Mouse (Mus musculus): Measurements from ENCODE around the gene Krt17.

Krt17 gene

DNA sequence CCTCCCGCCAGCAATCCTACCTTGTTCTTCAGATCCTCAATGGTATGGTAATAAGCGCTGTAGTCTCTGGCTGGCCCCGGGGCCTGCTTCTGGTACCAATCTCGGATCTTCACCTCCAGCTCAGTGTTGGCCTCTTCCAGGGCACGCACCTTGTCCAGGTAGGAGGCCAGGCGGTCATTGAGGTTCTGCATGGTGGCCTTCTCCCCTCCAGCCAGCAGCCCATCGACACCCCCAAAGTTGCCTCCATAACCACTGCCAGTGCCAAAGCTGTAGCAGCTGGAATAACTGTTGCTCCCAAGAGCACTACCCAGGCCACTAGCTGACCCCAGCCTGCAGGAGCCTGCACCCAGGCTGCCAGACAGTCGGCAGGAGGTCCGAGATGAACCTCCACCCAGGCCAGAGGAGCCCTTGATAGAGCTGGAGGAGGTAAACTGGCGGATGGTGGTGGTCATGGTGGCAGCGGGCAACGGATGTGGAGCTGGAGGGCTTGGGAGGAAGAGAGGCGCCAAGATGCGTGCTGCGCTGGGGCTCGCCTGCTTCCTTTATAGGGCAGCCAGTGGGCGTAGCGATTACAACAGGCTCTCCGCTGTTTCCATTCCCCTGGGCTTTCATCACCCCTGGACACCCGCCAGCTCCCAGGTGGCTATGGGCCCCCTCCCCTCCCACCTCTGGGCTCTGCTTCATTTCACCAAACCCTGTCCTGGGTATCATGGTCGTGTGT lies at the start of gene Krt17:
Gene Krt17 (minus strand): TSS at position 516 of the 721 bp plus-strand sequence.
- ChIA-PET POLR2A (interaction anchor here (0.6 to 11.3 kb wide), 19 partner anchors 10 to 360 kb away, joined by 3 to 262 read pairs (median 6); partner anchors contain the start of genes Eif1 (in 3 of the 4) and Krt42 (in 1 of the 4)), CTCF (interaction anchor here (0.6 to 7.3 kb wide), 14 partner anchors 9 to 1075 kb away, joined by 3 to 69 read pairs (median 4); no protein-coding TSS in a partner anchor)

DNA sequence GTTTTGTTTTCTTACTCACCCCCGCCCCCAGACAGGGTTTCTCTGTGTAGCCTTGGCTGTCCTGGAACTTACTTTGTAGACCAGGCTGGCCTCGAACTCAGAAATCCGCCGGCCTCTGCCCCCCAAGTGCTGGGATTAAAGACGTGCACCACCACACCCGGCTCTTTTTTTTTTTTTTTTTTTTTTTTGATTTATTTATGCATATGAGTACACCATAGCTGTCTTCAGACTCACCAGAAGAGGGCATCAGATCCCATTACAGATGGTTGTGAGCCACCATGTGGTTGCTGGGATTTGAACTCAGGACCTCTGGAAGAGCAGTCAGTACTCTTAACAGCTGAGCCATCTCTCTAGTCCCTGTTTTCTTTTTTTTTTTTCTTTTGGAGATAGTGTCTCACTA lies 47.8 kb upstream of the Krt17 start:
- POLR2A ChIA-PET: interaction anchor here (0.6 to 9.4 kb wide), 23 partner anchors 9 to 251 kb away, joined by 3 to 190 read pairs (median 4); partner anchors contain the start of genes Eif1 (in 4 of the 4), Hap1 (in 1 of the 4) and Jup (in 1 of the 4)

DNA sequence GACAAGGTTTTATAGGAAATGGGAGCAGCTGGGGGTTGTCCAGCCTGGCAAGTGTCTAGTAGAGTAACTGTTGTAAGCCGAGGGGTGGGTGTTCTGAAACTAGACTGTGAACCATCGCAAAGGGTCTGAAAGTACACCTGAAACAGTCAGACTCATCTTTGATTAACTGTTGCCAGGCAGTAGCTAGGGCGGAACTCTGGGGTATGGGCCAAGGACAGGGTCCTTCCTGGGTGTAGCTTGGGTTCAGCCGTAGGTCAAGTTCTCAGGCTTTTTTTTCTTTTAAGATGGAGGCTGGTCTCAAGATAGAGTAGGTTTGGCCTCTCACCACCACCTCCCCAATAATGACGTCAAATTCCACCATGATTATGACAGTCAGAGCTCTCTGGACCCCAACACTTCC lies 47.1 kb upstream of the Krt17 start:
- CTCF ChIA-PET: interaction anchor here (0.6 to 5.5 kb wide), 14 partner anchors 10 to 139 kb away, joined by 3 to 25 read pairs (median 4); partner anchors contain the start of gene Eif1 (in 1 of the 4)
- POLR2A ChIA-PET: interaction anchor here (0.6 to 9.4 kb wide), 33 partner anchors 8 to 252 kb away, joined by 3 to 190 read pairs (median 5); partner anchors contain the start of genes Eif1 (in 4 of the 4), Acly (in 1 of the 4), Hap1 (in 1 of the 4) and Jup (in 1 of the 4)

More for the DNA sequence above, 47.8 kb upstream of the Krt17 start:
- CTCF ChIA-PET: interaction anchor here (0.6 to 2.5 kb wide), 13 partner anchors 11 to 140 kb away, joined by 3 to 10 read pairs (median 5); partner anchors contain the start of gene Eif1 (in 1 of the 4)

DNA sequence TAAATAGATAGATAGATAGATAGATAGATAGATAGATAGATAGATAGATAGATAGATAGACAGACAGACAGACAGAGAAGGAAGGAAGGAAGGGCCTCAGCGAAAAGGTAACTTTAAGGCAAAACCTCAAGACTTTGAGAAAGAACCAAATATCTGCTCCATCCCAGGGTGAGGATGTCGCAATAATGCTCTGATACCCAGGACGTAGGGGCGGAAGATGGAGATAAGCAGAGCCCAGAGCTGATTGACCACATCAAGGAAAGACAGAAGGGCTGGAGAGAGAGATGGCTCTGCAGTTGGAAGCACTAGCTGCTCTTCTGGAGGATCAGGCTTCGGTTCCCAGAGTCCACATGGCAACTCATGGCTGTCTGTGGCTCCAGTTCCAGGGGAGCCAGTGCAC lies 40.5 kb upstream of the Krt17 start:
- POLR2A ChIA-PET: interaction anchor here in 3 of 4 experiments (0.6 to 9.4 kb wide), 4 partner anchors 20 to 150 kb away, joined by 3 to 190 read pairs (median 26); partner anchors contain the start of gene Eif1 (in 2 of the 3)
- CTCF ChIA-PET: interaction anchor here in 3 of 4 experiments (0.7 to 12.1 kb wide), 3 partner anchors 11 to 18 kb away, joined by 4 to 317 read pairs (median 254); no protein-coding TSS in a partner anchor

DNA sequence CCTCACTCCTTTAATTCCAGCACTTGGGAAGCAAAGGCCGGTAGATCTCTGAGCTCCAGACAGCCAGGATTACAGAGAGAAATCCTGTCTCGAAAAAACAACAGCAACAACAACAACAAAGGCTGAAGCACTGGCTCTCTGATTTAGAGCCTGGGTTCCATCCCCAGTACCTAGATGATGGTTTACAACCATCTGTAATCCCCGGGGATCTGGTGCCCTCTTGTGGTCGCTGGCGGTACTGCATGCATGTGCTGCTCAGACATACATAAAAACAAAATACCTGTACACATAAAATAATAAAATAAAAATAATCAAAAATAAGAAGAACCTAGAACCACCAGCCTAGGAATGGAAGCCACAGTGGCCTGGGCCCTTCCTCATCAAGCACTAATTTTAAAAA lies 39.5 kb upstream of the Krt17 start:
- ChIA-PET CTCF (interaction anchor here (0.6 to 12.1 kb wide), 12 partner anchors 11 to 1038 kb away, joined by 3 to 317 read pairs (median 3); partner anchors contain the start of gene Eif1 (in 1 of the 4)), POLR2A (interaction anchor here in 3 of 4 experiments (0.6 to 13.0 kb wide), 5 partner anchors 19 to 21 kb away, joined by 3 to 219 read pairs (median 48); partner anchors contain the start of gene Eif1 (in 3 of the 3))

DNA sequence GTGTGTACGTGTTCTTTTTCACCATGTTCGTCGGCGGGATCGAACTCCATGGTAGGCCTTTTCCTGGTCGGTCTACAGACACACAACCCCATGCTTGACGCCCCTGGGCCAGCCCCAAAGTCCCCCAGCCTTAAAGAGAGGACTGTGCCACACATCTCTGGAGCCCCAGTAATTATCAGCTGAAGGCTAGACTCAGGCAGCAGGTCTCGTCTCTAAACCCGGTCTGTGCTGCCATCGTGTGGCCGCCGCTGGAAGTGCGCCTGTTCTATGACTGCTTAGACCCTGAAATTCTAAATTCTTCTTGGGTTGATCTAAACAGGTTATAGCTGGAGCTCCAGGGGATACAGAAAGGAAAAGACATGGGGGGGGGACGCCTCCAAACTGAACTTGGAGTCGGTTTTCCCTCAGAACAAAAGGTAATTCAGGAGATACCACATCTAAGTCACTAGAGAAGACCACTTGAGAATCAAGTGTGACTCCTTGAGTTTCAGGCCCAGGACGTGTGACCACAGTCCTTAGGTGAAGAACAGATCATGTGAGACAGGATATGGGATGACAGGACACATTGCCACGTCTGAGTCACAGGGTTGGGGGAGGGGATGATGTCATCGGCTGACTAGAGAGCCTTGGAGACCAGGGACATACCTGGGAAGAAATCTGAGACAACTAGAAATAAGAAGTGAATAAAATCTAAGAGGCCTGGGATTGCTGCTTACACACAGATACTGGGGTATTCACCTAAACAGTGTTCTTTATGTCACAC lies 37.6 kb upstream of the Krt17 start:
- POLR2A ChIA-PET: interaction anchor here (0.5 to 13.0 kb wide), 26 partner anchors 9 to 1309 kb away, joined by 3 to 219 read pairs (median 4); partner anchors contain the start of gene Eif1 (in 3 of the 4)
- CTCF ChIA-PET: interaction anchor here (0.5 to 12.1 kb wide), 96 partner anchors 8 to 1691 kb away, joined by 3 to 317 read pairs (median 4); partner anchors contain the start of genes Eif1 (in 3 of the 4), Krt19 (in 1 of the 4) and Krtap16-1 (in 1 of the 4)

DNA sequence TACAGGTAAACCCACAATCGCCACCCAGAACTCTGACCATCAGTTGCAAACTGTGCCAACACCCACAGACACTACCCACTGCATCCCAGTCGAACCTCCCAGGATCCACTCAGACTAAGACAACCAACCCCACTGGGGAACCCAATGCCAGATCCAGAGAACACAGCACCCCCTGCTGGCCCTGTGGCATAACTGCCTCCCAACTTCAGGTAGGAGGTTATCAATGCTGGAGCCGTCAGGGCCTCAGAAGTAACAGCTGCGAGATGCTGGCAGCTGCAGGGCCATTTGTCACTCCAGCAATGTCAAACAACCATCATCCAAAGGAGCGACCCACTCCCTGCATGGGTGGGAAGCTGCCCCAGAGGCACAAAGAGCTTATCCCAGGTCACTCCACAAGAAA lies 37.0 kb upstream of the Krt17 start:
- ChIA-PET POLR2A (interaction anchor here (0.6 to 13.0 kb wide), 23 partner anchors 9 to 1002 kb away, joined by 3 to 219 read pairs (median 4); partner anchors contain the start of gene Eif1 (in 2 of the 4)), CTCF (interaction anchor here (0.6 to 12.1 kb wide), 91 partner anchors 9 to 1691 kb away, joined by 3 to 317 read pairs (median 4); partner anchors contain the start of genes Eif1 (in 3 of the 4), Krt19 (in 1 of the 4) and Krtap16-1 (in 1 of the 4))

DNA sequence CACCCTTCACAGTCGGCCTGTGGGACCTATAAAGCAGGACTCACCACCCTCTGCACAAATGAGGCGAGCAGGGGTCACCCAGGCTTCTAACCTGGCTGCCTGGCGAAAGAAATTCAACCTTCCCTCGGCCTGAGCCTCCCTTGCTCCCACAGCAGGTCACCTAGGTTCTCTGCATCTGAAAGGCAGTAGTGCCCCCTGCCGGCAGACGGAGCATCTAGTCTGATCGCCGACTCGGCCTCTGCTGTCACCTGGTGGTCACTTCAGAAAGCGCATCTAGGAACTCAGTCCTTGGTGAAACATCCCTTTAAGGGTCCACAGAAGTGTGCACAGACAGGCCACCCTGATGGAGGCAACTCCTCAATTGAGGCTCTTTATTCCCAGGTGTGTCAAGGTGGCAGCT lies 34.5 kb upstream of the Krt17 start:
- CTCF ChIA-PET: interaction anchor here (0.7 to 12.1 kb wide), 16 partner anchors 10 to 753 kb away, joined by 3 to 317 read pairs (median 6); no protein-coding TSS in a partner anchor

DNA sequence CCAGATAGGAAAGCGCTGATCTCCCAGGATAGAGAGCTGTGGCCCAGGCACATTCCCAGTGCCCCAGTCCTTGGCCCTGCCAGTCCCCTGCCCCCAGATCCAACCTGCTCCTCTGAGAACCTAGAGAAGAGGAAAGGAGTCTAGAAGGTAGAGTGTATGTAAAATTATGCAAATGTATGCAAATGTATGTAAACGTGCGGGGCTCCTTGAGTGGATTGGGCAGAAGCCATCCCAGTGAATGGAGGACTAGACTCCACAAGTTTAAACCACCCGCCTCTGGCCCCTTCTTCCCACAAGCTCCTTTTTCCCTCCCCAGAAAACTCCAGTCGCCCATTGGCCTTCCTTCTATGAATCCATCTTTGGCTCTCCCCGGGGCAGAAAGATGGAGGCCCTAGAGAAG lies 32.1 kb upstream of the Krt17 start:
- POLR2A ChIA-PET: interaction anchor here in 3 of 4 experiments (0.6 to 13.0 kb wide), 22 partner anchors 8 to 794 kb away, joined by 3 to 219 read pairs (median 5); partner anchors contain the start of genes Eif1 (in 2 of the 3) and Mlx (in 1 of the 3)
- CTCF ChIA-PET: interaction anchor here (0.7 to 12.1 kb wide), 7 partner anchors 8 to 124 kb away, joined by 3 to 317 read pairs (median 8); no protein-coding TSS in a partner anchor

More for the DNA sequence above, 34.5 kb upstream of the Krt17 start:
- POLR2A ChIA-PET: interaction anchor here in 3 of 4 experiments (1.0 to 13.0 kb wide), 10 partner anchors 12 to 126 kb away, joined by 3 to 219 read pairs (median 4); no protein-coding TSS in a partner anchor

DNA sequence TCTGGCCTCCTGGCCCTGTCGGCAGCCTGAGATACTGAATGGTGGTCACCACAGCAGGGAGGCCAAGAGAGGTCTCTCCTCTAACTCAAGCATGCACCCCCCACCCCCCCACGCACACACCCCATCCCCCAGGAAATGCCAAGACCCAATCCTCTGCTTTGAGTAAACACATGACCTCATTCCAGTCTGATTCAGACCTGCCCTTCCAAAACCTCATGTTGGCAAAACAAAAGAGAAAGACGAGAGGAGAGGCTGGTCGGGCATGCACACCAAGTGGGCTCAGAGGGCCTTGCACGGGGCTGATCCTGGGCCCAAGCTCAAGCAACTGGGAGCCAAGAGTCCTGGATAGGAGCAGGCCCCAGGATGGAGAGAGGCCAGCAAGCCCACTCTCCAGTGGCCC lies 29.4 kb upstream of the Krt17 start:
- CTCF ChIA-PET: interaction anchor here in 3 of 4 experiments (1.0 to 12.1 kb wide), 5 partner anchors 5 to 921 kb away, joined by 3 to 317 read pairs (median 254); no protein-coding TSS in a partner anchor
- POLR2A ChIA-PET: interaction anchor here in 3 of 4 experiments (0.5 to 16.3 kb wide), 15 partner anchors 8 to 1178 kb away, joined by 3 to 262 read pairs (median 4); partner anchors contain the start of genes Eif1 (in 3 of the 3), Krt17 (in 1 of the 3) and Krt19 (in 1 of the 3)

DNA sequence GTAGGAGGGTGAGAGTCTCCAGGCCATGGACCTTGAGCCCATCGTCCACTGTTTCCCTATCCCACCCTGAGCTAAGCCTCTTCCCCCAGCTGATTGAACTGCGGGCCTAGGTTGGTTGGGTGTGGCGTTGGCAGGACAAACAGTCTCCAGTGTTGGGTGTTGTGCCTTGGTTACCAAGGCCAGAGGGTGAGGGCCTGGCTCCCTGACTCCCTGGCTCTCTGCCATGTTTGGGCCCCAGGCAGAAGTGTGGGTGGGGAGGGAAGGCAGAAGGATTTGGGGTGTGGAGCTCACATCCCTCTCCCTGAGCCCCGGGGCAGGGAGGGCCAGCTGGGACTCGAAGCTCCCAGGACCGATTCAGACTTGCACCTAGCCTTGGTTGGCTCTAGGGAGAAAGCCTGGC lies 28.1 kb upstream of the Krt17 start:
- POLR2A ChIA-PET: interaction anchor here in 3 of 4 experiments (0.6 to 16.3 kb wide), 13 partner anchors 7 to 99 kb away, joined by 3 to 262 read pairs (median 6); partner anchors contain the start of genes Eif1 (in 3 of the 3) and Krt17 (in 1 of the 3)
- CTCF ChIA-PET: interaction anchor here in 3 of 4 experiments (0.6 to 10.3 kb wide), 8 partner anchors 7 to 120 kb away, joined by 3 to 254 read pairs (median 4); no protein-coding TSS in a partner anchor

DNA sequence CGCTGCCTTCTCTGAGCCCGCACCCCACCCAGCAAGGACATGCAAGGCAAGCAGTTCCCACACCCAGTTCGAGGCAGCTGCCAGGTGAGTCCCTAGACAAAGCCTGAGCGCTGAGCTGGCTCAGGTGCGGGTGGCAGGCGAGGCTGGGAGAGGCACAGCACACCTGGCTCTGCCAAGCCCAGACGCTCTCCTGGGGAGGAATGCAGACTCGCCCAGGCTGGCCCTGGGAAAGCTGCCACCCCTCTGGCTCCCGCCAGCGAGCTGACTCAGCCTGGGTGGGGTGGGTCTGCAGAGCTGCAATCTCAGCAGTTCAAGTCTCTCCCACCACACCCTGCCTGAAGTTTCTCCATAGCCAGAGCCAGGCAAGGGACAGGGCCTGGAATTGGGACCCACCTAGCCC lies 26.2 kb upstream of the Krt17 start:
- ChIA-PET POLR2A (interaction anchor here (0.6 to 16.3 kb wide), 34 partner anchors 7 to 276 kb away, joined by 3 to 262 read pairs (median 4); partner anchors contain the start of genes Eif1 (in 3 of the 4), Krt42 (in 2 of the 4) and Krt17 (in 1 of the 4)), CTCF (interaction anchor here (0.6 to 10.3 kb wide), 11 partner anchors 9 to 228 kb away, joined by 3 to 317 read pairs (median 5); no protein-coding TSS in a partner anchor)

DNA sequence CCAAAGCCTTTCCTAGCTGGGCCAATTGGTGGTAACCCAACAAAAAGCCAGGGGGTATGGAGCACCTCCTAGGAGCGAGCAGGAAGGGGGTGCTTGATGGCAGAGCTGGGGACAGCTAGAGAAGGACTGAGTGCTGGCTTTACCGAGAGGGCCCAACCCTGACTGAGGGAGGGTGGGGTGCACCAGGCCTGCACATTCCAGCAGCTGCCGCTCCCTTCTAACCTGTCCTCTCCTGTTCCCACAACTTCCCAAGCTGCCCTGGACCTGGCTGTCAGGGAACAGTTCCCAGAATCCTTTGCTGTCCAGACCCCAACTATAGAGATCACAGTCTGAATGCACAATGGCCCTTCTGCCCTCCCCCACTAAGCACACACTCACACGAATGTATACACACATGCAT lies 24.2 kb upstream of the Krt17 start:
- POLR2A ChIA-PET: interaction anchor here (0.6 to 16.3 kb wide), 31 partner anchors 9 to 139 kb away, joined by 3 to 262 read pairs (median 6); partner anchors contain the start of genes Eif1 (in 4 of the 4), Krt42 (in 2 of the 4), Hap1 (in 1 of the 4) and Jup (in 1 of the 4)
- CTCF ChIA-PET: interaction anchor here (0.6 to 10.3 kb wide), 11 partner anchors 10 to 148 kb away, joined by 3 to 317 read pairs (median 5); partner anchors contain the start of genes Hap1 (in 1 of the 4) and Krt17 (in 1 of the 4)

DNA sequence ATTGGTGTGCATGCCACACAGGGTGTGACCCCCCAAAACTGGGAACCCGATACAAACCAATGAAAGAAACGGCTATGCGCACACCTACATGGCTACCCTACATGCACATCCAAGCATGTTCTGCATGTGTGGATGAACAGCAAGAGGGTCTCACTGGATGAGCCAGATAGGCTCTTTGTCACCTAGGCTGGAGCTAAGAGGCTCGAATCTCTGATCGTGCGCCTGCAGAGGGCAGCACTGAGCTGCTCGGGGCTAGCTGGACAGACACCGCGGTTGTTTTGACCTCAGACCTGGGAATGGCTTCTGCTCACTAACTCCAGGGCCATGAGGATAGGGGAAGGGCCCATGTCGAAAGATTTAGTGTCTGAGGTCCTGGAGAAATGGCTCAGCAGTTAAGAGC lies 21.7 kb upstream of the Krt17 start:
- ChIA-PET CTCF (interaction anchor here (0.5 to 10.3 kb wide), 126 partner anchors 8 to 1852 kb away, joined by 3 to 317 read pairs (median 5); partner anchors contain the start of genes Krt14 (in 3 of the 4), Krt17 (in 3 of the 4), Krt42 (in 3 of the 4) and Krt9 (in 2 of the 4)), POLR2A (interaction anchor here (0.5 to 16.3 kb wide), 51 partner anchors 7 to 144 kb away, joined by 3 to 262 read pairs (median 5); partner anchors contain the start of genes Eif1 (in 3 of the 4), Hap1 (in 1 of the 4), Krt14 (in 1 of the 4) and Krt17 (in 1 of the 4))

DNA sequence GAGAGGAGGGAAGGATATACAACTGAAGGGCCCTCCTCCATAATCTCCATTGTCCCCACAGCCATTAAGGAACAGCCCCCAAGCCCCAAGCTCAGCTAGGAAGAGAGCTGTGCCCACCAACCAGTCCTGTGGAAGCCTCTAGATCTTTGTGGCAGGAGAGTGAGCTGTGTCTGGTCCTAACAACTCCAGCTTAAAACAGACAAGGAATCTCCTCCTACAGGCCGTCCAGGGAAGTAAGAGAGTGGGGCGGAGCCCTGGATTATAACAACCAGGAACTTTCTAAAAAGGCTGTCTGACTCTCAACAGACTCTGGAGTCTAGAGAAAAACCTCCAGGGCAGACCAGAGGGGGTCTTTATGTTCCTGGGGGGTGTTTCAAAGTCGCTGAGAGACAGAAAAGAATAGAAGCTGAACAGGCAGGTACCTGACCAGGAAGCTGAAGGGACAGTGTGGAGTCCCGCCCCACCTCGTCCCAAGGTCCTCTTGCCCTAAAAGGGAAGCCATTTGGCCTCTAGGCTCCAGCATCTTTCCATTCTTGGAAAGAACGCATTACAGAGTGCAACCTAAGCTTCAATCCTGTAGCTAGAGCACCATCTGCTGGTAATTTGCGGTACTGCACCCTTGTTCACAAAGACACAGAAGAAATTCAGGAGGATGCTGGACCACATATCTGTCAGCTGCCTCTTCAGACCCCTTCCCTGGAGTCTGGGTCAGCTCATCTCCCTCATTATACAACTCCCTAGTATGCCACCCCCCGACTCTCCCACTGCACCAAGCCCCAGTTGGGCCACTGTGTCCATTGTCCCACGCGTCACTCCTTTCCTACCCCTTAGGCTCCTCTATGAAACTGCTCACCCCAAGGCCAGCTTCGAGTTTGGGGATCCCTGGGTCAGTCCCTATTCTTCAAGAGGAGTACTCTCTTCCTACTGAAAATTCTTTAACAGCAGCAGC lies 21.0 kb upstream of the Krt17 start:
- ChIA-PET CTCF (interaction anchor here (0.5 to 10.3 kb wide), 137 partner anchors 8 to 1741 kb away, joined by 3 to 317 read pairs (median 5); partner anchors contain the start of genes Krt14 (in 3 of the 4), Krt17 (in 3 of the 4), Krt42 (in 2 of the 4) and Krt9 (in 2 of the 4)), POLR2A (interaction anchor here (0.5 to 16.3 kb wide), 54 partner anchors 8 to 143 kb away, joined by 3 to 262 read pairs (median 5); partner anchors contain the start of genes Eif1 (in 3 of the 4), Hap1 (in 1 of the 4), Krt14 (in 1 of the 4) and Krt17 (in 1 of the 4))
